Mouse (Mus musculus) layer of hippocampus, adult 2 months (tissue): ENCODE results near the gene Svopl. TPM values are rescaled to one million over a fixed set of nuclear protein-coding genes. Genes with fewer than 3 reads are reported as not detected.

Experiments used
- DNase-seq, 2 experiments: peaks; one replicate each; pipeline ENCODE4 v3.0.0; 2022; ENCODE audit warnings: low spot score in 2 of 2
- H3K27ac ChIP-seq: fragments of 200-600 bp; 2 replicates; pipeline ENCODE4 v1.8.1; 2022
- H3K4me3 ChIP-seq: fragments of 200-600 bp; 2 replicates; pipeline ENCODE4 v1.8.1; 2022; ENCODE audit warnings: mild to moderate bottlenecking
- CTCF ChIP-seq: fragments of 200-600 bp; conservative IDR thresholded peaks from 2 replicates; pipeline ENCODE4 v1.8.1; 2022; ENCODE audit warnings: antibody characterized with exemption, mild to moderate bottlenecking, moderate library complexity
- total RNA-seq, 2 experiments: library from RNA; stranded (reverse); gene quantifications; 2 replicates each; pipeline ENCODE4 v1.2.3; 2021

Gene Svopl
- total RNA-seq, 2 experiments from 2014 or later, result 0.20 to 0.54 TPM

- H3K27ac ChIP-seq, result no peak overlapping the region
- H3K4me3 ChIP-seq, result no peak overlapping the region
- DNase-seq, result peak; percentile 58
- TF ChIP-seq CTCF, result peak; percentile 72
These were observed 39.3 kb downstream of the Svopl start for GRCm38 (mm10) chr6:38007459-38007858.

- TF ChIP-seq CTCF, result no peak
- Histone ChIP-seq H3K27ac (no peak overlapping the region), H3K4me3 (no peak overlapping the region)
- DNase-seq, result no peak
These were observed 79.4 kb downstream of the Svopl start for GRCm38 (mm10) chr6:37967386-37967785.

GRCm38 (mm10) chr6:37951306-37951705 is 95.5 kb downstream of the Svopl start:
- no peak for DNase-seq
- no peak for TF ChIP-seq CTCF
- no peak overlapping the region for H3K4me3 ChIP-seq
- no peak overlapping the region for H3K27ac ChIP-seq

- DNase-seq, result no peak
- TF ChIP-seq CTCF, result no peak
- Histone ChIP-seq H3K4me3 (no peak overlapping the region), H3K27ac (no peak overlapping the region)
These were observed 110.3 kb downstream of the Svopl start for GRCm38 (mm10) chr6:37936498-37936897.

Other genes starting within 250 kb of the Svopl start
- gene Trim24, start 176.2 kb downstream of the Svopl start, total RNA-seq, result 10 to 100 TPM; 38.4 to 41.1 TPM
- gene Tmem213, start 62.3 kb upstream of the Svopl start, total RNA-seq, result not detected
- 1 to 10 TPM; 1.1 to 1.3 TPM for gene Atp6v0a4, start 77.6 kb upstream of the Svopl start, total RNA-seq
- 10 to 100 TPM; 37.1 to 37.4 TPM for gene D630045J12Rik, start 207.0 kb upstream of the Svopl start, total RNA-seq